ENCODE assay signal across 8 mouse cellular contexts in the genomic region with DNA sequence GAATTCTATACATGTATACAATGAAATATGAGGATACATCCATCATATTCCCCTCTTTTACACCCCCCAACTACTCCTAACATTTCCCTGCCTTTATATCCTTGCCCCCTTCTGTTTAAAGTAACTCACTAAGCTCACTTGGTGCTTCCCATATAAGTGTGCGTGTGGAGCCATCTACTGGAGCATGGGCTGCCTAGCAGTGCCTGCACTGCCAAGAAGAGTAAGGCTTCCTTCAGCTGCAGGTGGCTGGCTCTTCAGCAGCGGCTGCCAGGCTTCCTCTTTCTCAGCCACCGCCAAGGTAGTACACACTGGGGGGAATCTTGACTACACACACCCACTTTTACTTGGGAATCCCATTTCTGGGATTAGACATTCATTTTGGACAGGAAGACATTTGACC. TPM values are rescaled to one million over a fixed set of nuclear protein-coding genes. Genes with fewer than 3 reads are reported as not detected.
A peak's percentile ranks its signal among the peaks of the same experiment; 100 is the strongest.
DNase-seq lines count a peak whose midpoint lies in the region; ATAC-seq and TF ChIP-seq lines count a peak whose summit lies in the region.
"Had no signal": no experiment of that assay in that cellular context is flagged by ENCODE, and none has a peak within 500 bp of the region (broad histone marks: within the 10 kb centered on the region; RNA-seq: fewer than 3 reads in every experiment).

No protein-coding gene starts in this region.

- 2% methylated on average over 3 of the region's 3 CpGs for WGBS in hindbrain, postnatal 0 days

- no peak for DNase-seq in Patski (ENCODE audit: low read depth, low spot score)
- DNase-seq in c-Kit-positive CD71-positive TER-119-positive erythroid progenitor cells, embryonic 14.5 days (ENCODE audit: low spot score): peak; percentile 36
- peak; percentile 51 to 73 for DNase-seq in frontal cortex, postnatal 14 days (ENCODE audit: low spot score in 2 of 2)
- peak; percentile 91 for DNase-seq in hindbrain, postnatal 0 days (ENCODE audit: low spot score)
- DNase-seq in left cerebral cortex, postnatal 14 days (ENCODE audit: low spot score in 2 of 2): peak; percentile 77 to 84
- peak; percentile 78 for DNase-seq in mesoderm, embryonic 11.5 days (ENCODE audit: low read depth, low spot score)
- peak; percentile 63 for DNase-seq in skeletal muscle tissue, adult 2 months (ENCODE audit: low read depth, low spot score)

- H3K36me3 ChIP-seq in hindbrain, postnatal 0 days (ENCODE audit: insufficient read depth, low read length): no peaks in the 10 kb centered on the region
- H3K36me3 ChIP-seq: liver, embryonic 15.5 days had no signal

- ATAC-seq in Patski: peak; percentile 96
- peak; percentile 88 for ATAC-seq in hindbrain, postnatal 0 days

- H3K27ac ChIP-seq in hindbrain, postnatal 0 days: no peak overlapping the region
- H3K27ac ChIP-seq: liver, embryonic 15.5 days had no signal

- in situ Hi-C loops in Patski (cut with MboI; ENCODE audit: low pct_unique_long_range_greater_than_20kb): no loop called here

- POLR2A ChIA-PET in Patski (lab: Charles Lee): interaction anchor here (0.5 kb wide), 1 partner anchor 567 kb away, joined by 3 read pairs; no protein-coding TSS in a partner anchor

- no peak overlapping the region for H3K9ac ChIP-seq in hindbrain, postnatal 0 days (replicated peaks; ENCODE audit: low read length)
- H3K9ac ChIP-seq: liver, embryonic 15.5 days had no signal

- peak; percentile 89 for TF ChIP-seq CTCF in Patski (IDR thresholded peaks at IDR 0.05)
- peak; percentile 93 for TF ChIP-seq CTCF in hindbrain, postnatal 0 days (IDR thresholded peaks at IDR 0.05; ENCODE audit: low read depth)

- H3K9me3 ChIP-seq in hindbrain, postnatal 0 days (ENCODE audit: low read length): no peaks in the 10 kb centered on the region
- H3K9me3 ChIP-seq: liver, embryonic 15.5 days had no signal

- no peak overlapping the region for H3K4me2 ChIP-seq in hindbrain, postnatal 0 days (ENCODE audit: low read depth, low read length)
- H3K4me2 ChIP-seq: liver, embryonic 15.5 days had no signal

- CTCF ChIA-PET in Patski (lab: Charles Lee): interaction anchor here (0.7 to 1.4 kb wide), 5 partner anchors 8 to 188 kb away, joined by 3 to 4 read pairs (median 3); no protein-coding TSS in a partner anchor

- intact Hi-C loops in left cerebral cortex, postnatal 14 days (cut with DNase I): loop anchor here (5.0 kb wide), 1 partner anchor 1959 kb away; no protein-coding TSS in a partner anchor

- H3K4me3 ChIP-seq in hindbrain, postnatal 0 days (ENCODE audit: low read length): no peak overlapping the region
- H3K4me3 ChIP-seq: liver, embryonic 15.5 days had no signal

- peaks cover 18% of the 10 kb centered on the region for H3K27me3 ChIP-seq in Patski
- H3K27me3 ChIP-seq in hindbrain, postnatal 0 days (ENCODE audit: insufficient read depth, low read length): no peaks in the 10 kb centered on the region

- H3K4me1 ChIP-seq in hindbrain, postnatal 0 days (ENCODE audit: insufficient read depth, low read length): no peaks in the 10 kb centered on the region

RNA-seq across cellular contexts. Expression of a gene that starts 18.2 kb away (rescaled TPM):
- not detected for polyA plus RNA-seq in Patski (2021)
- 8.3 and 10.6 TPM in 2 replicates for total RNA-seq in hindbrain, postnatal 0 days (2014; rRNA removed)
- 13.7 and 16.3 TPM in 2 replicates for polyA plus RNA-seq in hindbrain, postnatal 0 days (2015; fragmentation: Nextera tagmentation; extraction: Ambion mirVana)
- total RNA-seq in left cerebral cortex, postnatal 14 days (2021): under 1 TPM; 0.66 to 0.79 TPM
